Mouse (Mus musculus) frontal cortex, postnatal 10 days (tissue): Measurements from ENCODE around the gene Arfip1.
"Not testable (repeated sequence)": the region's sequence is repeated elsewhere in the genome, so short reads cannot be mapped to it uniquely, and the experiment has no call there.

Source experiments
- DNase-seq, 2 experiments: peaks; one replicate each; pipeline ENCODE4 v3.0.0; 2022; ENCODE audit warnings: low spot score in 2 of 2, mixed read lengths in 1 of 2

Gene Arfip1

DNA sequence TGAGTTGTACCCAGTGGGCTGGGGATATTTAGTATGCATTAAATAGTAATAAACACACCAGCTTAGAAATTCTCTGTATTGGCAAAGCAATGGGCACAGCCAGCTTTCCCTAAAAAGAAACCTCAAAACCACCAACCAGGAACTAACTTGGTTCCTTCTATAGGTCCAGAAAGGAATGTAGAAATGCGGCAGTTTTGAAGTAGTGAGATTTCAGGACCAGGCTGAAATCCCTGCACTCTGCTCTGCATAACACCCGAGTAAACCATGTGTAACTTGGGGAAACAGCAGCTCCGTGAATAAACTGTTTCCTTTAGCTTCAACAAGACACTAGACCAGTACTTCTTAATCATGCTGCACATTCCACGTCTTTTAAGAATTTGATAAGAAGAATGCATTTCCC is 1.7 kb downstream of the Arfip1 start:
- no peak for DNase-seq

DNA sequence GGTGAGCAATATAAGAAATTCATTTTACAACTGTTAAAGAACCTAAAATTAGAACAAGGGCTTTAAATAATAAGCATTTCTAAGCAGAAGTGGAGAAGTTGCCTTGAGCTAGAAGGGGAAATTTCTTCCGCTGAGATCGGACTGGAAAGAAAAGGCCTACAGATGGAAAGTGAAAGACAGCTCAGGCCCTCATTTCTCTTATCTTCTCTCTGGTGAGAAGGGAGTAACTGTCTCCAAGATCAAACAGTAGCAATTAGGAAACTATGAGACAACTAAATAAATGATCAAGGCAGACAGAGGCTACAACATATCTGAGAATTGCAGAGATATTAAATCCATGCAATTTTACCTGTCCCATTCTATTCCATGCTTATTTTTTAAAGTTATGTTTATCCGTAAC is 11.9 kb downstream of the Arfip1 start:
- DNase-seq = no peak

DNA sequence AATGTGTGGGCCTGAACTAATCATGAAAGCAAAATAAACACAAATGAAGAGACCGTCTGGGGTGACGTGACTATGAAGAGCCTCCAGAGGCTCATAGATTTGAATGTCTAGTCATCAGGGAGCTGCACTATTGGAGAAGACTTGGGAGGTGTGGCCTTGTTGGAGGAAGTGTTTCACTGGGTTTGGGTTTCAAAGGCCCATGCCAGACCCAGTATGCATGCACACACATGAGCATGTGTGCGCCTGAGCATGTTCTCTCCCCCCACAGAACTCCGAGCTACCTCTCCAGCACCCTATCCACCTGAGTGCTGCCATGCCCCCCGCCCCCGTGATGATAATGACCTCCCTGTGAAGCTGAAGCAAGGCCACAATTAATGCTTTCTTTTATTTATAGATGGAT is 12.8 kb downstream of the Arfip1 start:
- no peak for DNase-seq

DNA sequence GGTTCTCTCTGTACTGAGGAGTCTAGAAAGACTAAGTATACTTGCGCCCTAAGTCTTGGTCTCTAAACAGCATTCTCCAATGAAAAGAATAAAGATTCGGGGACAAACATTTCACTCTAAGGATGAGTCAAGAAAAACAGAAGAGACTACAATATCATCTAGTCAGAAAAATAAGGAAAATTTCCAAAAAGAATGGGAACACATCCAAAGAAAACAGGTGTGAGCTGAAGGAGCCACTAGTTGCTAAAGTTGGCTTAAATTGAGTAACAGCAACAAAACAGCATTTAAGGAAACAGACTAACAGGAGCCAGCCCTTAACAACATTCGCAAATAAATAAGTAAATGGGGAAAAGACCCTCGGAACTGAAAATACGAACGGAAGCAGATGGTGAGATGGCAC is 13.9 kb downstream of the Arfip1 start:
- no peak for DNase-seq

DNA sequence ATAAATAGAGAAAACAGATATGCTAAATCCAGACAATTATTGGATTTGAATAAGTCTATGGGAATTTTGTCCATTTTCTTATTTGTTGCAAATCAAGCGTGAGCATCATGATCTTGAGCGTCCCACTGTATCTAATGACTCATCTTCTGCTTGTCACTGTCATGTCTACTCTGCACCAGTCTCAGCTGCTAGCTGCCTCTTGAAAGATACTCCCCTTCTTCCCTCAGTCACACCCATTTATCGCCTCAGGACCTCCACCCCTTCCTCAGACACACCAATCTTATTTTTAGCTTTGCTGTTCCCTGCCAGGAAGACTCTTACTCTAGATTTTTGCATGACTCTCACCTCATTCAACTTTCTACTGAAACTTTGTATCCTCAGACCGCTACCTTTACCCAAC is 19.0 kb downstream of the Arfip1 start:
- no peak for DNase-seq

DNA sequence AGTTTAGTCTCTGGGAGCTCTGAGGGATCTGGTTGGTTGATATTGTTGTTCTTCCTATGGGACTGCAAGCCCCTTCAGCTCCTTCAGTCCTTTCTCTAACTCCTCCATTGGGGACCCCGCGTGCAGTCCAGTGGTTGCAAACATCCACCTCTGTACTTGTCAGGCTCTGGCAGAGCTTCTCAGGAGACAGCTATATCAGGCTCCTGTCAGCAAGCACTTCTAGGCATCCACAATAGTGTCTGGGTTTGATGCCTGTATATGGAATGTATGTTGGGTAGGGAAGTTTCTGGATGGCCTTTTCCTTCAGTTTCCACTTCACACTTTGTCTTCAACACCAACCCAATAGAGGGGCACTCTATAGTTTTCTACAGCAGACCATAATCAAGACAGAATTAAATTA is 19.5 kb downstream of the Arfip1 start:
- not testable (repeated sequence) for DNase-seq

DNA sequence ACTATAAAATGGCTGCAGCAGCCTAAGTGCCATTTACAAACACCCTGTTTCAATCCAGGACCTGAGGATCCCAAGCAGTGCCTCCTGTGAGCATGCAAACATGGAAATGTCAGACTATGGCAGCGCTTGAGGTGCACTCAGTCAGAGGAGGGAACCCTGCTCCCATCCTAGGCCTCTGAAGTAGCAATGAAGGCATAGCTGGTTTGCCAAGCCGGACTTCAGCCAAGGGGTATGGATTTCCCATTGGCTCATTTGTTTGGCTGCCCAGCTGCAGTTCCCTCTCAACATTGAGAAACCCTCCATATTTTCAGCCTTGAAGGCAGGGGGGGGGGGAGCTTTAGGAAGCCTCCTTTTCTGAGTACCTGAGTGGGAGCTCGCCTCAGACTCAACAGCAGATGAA is 24.1 kb downstream of the Arfip1 start:
- DNase-seq = no peak

DNA sequence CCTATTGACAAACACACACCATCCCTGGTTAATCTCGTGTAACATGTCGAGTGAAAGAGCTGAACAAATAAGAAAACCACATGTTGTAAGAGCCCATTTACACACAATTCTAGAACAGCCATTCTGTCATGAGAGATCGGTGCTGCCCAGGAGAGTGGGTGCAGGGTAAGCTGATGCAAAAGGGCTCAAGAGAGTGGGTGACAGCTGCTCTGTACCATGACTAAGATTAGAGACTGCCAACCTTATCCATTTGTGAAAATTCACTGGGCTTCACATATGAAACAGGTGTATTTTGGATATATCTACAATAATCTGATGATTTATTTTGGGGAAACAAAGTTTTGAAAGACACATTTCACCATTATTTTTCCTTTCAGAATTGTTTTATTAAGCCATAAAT is 26.6 kb downstream of the Arfip1 start:
- no peak for DNase-seq

DNA sequence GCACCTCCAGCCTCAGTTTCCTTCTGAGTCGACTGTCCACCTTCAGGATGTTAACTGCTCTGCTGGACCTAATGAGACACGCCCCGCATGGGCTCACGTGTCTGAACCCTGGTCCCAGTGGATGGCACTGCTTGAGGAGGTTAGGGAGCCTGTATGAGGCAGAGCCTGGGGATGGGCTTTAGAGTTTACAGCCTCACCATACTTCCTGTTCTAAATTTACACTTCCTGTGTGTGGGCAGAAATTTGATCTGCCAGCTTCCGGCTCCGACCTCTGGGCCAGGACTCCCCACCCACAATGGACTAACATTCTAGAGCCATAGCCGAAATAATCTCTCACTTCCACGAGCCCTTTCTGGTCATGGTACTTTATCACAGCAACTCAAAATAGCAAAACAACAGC is 35.2 kb downstream of the Arfip1 start:
- DNase-seq = no peak

DNA sequence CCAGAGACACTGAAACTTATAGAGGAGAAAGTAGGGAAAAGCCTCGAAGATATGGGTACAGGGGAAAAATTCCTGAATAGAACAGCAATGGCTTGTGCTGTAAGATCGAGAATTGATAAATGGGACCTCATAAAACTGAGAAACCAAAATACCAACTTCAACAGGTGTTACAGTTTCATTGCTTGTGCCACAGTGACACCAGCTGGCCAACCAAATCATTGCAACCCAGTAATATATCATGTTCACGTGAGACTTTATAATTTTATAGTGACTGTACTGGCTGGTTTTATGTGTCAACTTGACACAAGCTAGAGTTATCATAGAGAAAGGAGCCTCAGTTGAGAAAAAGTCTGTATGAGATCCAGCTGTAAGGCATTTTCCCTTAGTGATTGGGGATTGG is 40.0 kb downstream of the Arfip1 start:
- DNase-seq = peak in 1 of 2 experiments; percentile 41

DNA sequence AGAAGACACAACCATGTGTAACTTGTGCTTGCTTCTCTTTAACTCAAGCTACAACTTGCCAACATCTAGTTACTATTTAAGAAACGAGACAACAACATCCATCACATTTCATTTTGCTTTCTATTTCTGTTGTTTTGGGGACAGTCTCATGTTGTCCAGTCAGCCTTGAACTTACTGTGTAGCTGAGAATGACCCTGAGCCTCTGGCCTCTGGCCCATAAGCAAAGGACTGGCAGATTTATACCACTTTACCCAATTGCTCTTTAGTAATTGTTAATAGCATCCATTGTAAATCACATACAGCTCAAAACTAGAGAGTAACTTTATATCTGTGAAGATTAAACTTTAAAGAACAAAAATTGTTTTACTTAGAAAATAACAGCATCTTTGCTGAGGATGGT is 40.5 kb downstream of the Arfip1 start:
- no peak for DNase-seq

DNA sequence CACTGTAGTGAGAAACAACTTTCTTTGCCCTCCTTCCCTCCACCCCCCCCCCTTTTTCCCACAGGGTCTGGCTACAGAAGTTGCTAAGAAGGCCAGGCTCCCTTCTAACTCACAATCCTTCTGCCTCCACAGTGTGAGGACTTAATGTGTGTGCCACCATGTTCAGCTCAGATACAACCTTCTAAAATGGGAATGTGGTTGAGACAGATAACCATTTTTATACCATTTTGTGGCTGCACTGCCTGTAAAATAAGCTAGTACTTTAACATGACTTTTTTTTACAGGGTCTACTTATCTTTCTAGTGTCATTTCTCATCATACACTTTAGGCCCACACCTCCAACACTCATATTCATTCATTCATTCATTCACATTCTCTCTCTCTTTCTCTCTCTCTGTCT is 41.8 kb downstream of the Arfip1 start:
- no peak for DNase-seq

DNA sequence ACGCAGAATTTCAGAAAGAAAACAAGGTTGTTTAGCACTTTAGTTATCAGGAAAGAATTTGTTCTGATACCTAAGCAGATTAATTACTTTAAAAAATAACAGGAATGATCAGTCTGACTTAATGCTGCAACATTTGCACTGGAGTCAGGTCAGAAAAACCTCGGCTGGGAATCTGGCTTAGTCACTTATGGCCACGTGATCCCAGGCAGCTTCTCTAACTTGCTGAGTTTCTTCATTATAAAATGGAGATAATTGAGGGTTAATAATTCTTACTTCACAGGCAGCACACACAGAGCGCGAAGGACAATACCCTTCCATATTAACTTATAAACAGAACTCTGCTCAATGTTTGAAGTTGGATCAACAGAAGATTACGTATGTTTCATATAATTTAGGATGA is 45.4 kb downstream of the Arfip1 start:
- DNase-seq = no peak

DNA sequence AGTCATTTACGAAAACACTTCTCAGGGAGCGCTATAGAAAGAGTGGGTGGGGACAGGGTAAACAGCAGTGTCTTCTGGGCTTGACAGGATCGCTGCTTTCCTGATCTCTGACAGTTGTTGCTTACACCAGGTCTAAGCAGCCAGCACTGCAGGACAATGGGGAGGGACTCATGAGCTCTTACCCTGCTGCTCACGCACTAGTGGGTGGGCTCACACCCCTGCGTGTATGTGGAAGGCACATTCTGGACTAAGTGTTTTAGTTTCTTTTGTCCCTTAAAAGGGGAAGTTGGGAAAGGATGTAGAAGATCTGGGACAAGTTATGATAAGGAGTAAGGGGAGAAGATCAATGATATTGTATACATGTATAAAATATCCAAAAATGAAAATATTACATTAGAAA is 49.2 kb downstream of the Arfip1 start:
- no peak for DNase-seq

DNA sequence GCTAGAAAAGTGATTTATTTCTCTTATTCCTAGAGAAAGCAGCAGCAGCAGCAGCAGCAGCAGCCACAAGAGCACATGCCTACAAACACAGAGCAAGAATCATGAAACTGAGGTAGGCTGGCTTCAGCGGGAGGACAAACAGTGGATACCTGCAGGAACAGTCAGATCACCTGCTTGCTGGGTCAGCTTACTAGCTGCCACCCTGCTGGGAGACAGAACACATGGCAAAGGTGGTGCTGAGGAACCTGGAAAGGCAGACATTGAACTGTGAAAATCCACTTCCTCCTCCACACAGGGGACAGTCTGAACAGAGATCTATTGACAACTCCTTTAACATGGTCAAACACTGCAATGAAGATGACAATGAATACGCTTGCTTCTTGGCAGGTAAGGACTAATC is 53.4 kb downstream of the Arfip1 start:
- DNase-seq = no peak

DNA sequence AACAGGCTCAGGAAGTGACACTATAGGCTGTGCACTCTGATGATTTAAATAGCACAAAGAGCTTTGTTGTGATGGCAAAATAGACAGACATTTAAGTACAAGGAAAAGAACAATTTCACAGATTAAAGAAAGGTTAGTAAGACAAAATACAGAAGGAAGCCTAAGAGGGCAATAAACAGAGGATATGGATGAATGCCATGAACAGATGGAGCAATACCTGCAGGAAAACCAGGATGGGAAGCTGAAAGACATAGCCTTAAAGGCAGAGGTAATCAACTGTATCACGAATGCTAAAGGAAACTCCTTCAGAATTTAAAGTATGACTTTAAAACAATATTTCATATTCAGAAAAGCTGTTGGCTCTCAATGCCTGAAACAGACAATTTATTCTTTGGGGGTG is 57.5 kb downstream of the Arfip1 start:
- DNase-seq = no peak

DNA sequence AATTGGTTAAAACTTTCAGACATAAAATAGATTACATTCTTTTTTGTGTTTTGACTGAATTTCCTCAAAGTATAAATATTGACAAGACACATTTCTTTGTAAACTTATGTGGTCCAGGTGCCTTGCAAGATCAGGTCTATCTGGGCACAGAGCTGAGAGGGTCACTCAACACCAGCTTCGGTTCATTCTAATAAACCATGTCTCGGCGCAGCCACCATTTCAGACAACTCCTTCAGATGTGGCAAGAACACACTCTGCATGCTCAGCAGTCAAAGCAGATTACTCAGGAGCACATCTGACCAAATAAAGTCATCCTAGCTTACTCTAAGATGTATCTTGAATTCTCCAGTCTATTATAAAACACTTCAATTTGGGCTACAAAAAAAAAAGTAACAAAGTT is 66.3 kb downstream of the Arfip1 start:
- no peak for DNase-seq

DNA sequence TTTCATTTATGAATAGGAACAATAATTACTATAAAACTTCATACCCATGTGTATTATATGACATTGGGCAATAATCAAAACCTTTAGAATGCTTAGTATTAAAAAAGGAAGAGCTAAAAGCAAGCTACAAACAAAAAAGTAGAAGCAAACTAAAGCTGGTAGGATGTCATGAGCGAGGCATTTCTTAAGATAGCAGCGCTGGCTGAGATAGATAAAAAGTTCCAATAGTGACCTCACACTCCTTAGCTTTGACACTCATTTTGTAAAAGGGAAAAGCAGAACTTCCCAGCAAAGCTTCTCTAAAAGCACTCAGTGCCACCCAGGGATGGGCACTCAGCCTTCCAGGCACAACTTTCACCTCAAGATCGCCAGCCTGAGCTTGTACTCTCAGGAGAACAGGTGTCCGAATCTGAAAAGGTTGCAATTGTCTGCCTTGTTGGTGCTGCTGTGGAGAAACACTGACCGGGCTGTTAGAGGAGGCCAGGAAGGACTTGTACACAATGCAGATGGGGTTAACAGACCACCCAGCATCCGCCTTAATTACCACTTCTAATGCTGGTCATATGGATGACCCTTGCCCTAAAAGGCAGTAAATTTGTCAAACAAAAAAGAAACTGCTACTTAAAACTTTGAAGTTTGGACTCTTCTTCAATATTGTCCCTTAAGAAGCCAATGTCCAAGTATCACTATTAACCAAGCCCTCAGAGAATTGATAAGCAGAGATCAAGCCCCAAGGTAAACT is 69.5 kb downstream of the Arfip1 start:
- no peak for DNase-seq

DNA sequence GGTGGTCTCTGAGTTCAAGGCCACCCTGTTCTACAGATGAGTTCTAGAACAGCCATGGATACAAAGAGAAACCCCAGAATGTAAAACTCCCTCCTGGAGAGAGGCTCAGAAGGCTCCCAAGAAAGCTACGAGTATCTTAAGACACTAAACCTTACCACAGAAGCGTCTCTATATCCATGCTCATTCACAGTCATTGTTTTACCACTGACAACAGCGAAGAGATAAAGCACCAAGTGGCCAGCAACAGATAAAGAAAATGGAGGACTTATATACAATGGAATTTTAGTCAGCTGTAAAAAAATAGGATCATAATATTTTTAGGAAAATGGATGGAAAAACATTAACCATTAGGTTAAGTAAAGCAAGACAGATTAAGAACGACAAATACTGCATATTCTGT is 77.2 kb downstream of the Arfip1 start:
- no peak for DNase-seq

DNA sequence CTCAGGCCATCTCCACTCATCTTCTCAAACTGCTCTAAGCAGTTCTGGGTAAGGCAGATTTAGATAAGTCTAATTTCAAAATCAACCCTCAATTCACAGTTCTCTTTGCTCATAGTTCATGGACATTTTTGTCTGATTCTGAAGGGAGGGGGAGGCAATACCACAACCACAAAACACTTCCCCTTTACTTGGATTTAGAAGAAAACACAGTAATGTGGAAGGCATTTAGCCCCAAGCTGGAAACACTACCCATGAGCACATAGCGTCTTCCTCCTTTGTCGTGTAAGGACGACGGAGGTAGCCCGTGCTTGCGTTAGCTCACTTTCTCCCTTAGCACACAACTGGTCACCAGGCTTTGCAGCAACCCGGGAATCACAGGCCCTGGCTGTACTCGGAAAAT is 78.1 kb downstream of the Arfip1 start:
- DNase-seq = no peak

DNA sequence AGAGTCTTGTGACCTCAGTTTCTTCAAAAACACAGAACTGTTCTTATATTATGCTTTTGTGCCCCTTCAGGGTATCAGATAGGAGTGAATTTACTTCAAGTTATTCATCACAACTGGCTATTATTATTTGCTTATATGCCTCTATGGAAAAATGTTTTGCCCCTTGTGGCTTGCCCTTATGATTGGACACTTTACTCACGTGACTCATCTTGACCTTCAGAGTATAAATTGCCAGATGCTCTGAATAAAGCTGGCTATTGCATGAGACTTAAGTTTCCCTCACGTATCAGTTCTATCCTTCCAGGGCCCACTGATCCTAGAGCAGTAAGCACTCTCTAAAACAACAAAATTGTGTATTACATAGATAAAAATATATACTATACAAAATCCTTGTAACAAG is 80.3 kb downstream of the Arfip1 start:
- DNase-seq = no peak

DNA sequence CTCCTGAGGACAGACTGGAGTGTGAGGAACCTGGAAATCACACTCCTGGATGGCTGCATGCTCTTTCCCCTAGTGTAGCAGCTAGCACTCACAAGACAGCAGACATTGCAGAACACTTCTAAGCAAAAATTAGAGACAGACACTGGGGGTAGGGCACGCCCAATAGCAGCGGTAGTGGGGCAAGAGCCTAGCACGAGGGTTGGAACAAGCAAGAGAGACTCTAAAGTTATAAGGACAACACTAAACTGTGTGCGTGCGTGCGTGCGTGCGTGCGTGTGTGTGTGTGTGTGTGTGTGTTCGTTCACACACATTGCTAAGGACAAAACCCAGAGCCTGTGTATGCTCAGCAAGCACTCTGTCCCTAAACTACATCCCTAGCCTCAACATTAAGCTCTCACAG is 81.9 kb downstream of the Arfip1 start:
- DNase-seq = no peak

DNA sequence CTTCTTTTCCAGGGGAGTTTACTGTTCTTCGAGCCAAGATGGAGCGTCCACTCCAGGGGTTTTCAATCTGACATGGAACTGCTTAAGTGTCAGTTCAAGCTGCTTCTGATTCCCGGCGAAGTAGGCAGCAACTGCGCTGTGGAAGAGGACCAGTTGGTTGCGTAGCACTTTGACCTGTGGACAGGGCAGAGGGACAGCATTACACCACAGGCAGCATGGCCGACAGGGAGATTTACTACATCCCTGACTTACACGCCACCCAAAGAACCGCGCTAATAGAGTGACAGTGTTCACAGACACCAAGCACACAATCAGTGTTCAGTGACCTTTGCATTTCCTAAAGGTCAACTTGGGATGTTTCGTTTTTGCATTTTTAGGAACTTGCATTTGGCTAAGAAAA is 84.7 kb downstream of the Arfip1 start:
- DNase-seq = no peak

DNA sequence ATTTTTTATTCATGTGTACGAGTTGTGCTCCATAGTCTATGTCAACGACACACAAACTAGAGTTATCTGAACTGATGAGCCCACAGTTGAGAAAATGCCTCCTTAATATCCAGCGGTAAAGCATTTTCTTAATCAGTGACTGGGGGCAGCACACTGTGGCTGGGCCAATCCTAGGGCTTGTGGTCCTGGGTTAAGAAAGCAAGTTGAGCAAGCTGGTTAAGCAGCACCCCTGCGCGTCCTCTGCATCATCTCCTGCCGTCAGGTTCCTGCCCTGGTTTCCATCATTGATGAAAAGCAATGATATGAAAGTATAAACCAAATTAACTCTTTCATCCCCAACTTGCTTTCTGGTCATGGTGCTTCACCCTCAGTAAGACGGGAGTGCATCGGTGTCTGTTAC is 89.8 kb downstream of the Arfip1 start:
- DNase-seq = no peak
